Mouse (Mus musculus) forebrain, embryonic 12.5 days (tissue): ENCODE data around the gene Brpf3. TPM values are rescaled to one million over a fixed set of nuclear protein-coding genes. Genes with fewer than 3 reads are reported as not detected.
A peak's percentile ranks its signal among the peaks of the same experiment; 100 is the strongest.

ENCODE experiments used
- ATAC-seq: fragments of 200-750 bp; cut with Nextera tagmentation; 2 replicates; pipeline ENCODE4 v1.8.0; 2017; ENCODE audit warnings: moderate TSS enrichment; ENCODE audit not compliant: low FRiP score
- H3K27ac ChIP-seq: fragments of 300-500 bp; sonication (generic); 2 replicates; pipeline ENCODE4 v1.5.1; 2016; ENCODE audit warnings: mild to moderate bottlenecking
- H3K27me3 ChIP-seq: fragments of 300-500 bp; sonication (generic); 2 replicates; pipeline ENCODE4 v1.6.1; 2016; ENCODE audit warnings: mild to moderate bottlenecking
- H3K36me3 ChIP-seq: fragments of 300-500 bp; sonication (generic); replicated peaks from 2 replicates; pipeline ENCODE4 v1.6.1; 2016; ENCODE audit warnings: mild to moderate bottlenecking
- H3K4me1 ChIP-seq: fragments of 300-500 bp; sonication (generic); 2 replicates; pipeline ENCODE4 v1.6.1; 2016
- H3K4me2 ChIP-seq: fragments of 300-500 bp; sonication (generic); 2 replicates; pipeline ENCODE4 v1.6.1; 2016; ENCODE audit warnings: mild to moderate bottlenecking, moderate library complexity
- H3K4me3 ChIP-seq: fragments of 300-500 bp; sonication (generic); replicated peaks from 2 replicates; pipeline ENCODE4 v1.5.1; 2016; ENCODE audit warnings: mild to moderate bottlenecking
- H3K9ac ChIP-seq: fragments of 300-500 bp; sonication (generic); 2 replicates; pipeline ENCODE4 v1.6.1; 2016; ENCODE audit warnings: mild to moderate bottlenecking
- H3K9me3 ChIP-seq: fragments of 300-500 bp; sonication (generic); 2 replicates; pipeline ENCODE4 v1.6.1; 2016
- WGBS: fragments of 180-500 bp; shearing (Covaris S2); methylation state at CpG from one replicate; pipeline ENCODE4 v1.1.7; 2016; 5-methylcytosine and 5-hydroxymethylcytosine counted together
- polyA plus RNA-seq: library from polyadenylated mRNA; unstranded; fragments of >200 nt; fragmentation: Nextera tagmentation; extraction: Ambion mirVana; gene quantifications from 2 replicates; pipeline ENCODE4 v1.2.1, GENCODE M21; 2016

The Brpf3 gene
- polyA plus RNA-seq, 1 experiment from 2014 or later, result 16.2 TPM

DNA sequence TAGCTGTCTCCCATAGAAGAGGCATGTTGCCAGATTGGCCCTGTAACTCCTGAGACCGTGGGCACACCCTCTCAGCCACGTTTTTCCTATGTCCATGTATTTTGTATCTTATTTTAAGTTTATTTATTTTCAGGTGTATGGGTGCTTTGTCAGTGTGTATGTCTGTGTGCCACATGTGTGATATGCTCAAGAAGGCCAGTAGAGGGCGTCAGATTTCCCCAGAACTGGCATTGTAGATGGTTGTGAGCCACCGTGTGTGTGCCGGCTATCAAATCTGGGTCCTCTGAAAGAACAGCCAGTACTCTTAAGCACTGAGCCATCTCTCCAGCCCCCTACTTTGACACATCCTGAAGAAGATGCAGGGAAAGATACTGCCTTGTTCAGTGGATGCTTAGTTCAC, 69.5 kb downstream of the Brpf3 start:
- 69% methylated on average over 5 of the region's 5 CpGs for WGBS
- Histone ChIP-seq H3K4me3 (no peak overlapping the region), H3K4me1 (peaks cover 13% of the 10 kb centered on the region), H3K9ac (no peak overlapping the region), H3K27me3 (no peaks in the 10 kb centered on the region; the same call in 1 of the 2 replicates), H3K4me2 (no peak overlapping the region), H3K27ac (peak overlapping the region; percentile 78; the same call in 1 of the 2 replicates), H3K36me3 (no peaks in the 10 kb centered on the region), H3K9me3 (no peaks in the 10 kb centered on the region)
- ATAC-seq, result no peak

DNA sequence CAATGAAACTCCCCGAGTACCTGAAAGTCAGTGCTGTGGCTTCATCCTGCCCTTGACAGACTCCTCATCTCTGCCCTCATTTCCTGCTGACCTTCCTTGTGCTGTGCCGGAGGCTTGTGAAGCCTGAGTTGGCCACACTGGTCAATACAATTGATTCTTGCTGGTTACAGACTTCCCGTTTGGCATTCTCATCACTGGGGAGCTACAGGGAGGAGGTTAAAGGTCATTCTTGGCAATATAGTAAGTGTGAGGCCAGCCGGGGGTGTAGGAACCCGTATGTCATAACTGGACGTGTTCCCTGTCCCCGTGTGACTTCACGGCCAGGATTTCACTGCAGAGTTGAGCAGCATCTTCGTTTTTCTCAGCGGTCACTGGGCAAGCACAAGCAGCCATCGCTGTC, 70.9 kb downstream of the Brpf3 start:
- Histone ChIP-seq H3K27ac (no peak overlapping the region), H3K9me3 (no peaks in the 10 kb centered on the region), H3K4me3 (no peak overlapping the region), H3K4me1 (peaks cover 14% of the 10 kb centered on the region), H3K27me3 (peaks cover 6% of the 10 kb centered on the region), H3K4me2 (no peak overlapping the region), H3K9ac (no peak overlapping the region), H3K36me3 (no peaks in the 10 kb centered on the region)
- 84% methylated on average over 11 of the region's 11 CpGs for WGBS
- no peak for ATAC-seq

DNA sequence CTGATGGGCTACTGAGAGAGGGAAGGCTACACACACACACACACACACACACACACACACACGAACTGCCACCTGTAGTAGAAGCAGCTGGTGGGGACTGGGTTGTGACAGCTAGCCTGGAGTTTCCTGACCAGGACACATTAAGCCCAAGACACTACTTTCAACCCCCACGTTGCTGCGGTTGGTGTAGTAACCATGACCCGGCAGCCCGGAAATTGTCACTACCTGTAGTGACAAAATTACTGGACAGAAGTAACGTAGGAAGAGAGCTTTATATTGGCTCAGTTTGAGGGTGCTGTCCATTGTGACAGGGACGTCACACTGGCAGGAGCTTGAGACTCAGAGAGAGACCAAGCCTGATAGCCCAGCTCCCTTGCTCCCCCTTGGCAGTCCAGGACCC, 71.4 kb downstream of the Brpf3 start:
- ATAC-seq, result no peak
- 86% methylated on average over 7 of the region's 7 CpGs for WGBS
- no peaks in the 10 kb centered on the region for H3K9me3 ChIP-seq
- H3K9ac ChIP-seq, result no peak overlapping the region
- no peak overlapping the region for H3K4me2 ChIP-seq
- no peak overlapping the region for H3K27ac ChIP-seq
- H3K27me3 ChIP-seq, result peaks cover 6% of the 10 kb centered on the region
- H3K36me3 ChIP-seq, result no peaks in the 10 kb centered on the region
- H3K4me1 ChIP-seq, result peaks cover 16% of the 10 kb centered on the region
- H3K4me3 ChIP-seq, result no peak overlapping the region

DNA sequence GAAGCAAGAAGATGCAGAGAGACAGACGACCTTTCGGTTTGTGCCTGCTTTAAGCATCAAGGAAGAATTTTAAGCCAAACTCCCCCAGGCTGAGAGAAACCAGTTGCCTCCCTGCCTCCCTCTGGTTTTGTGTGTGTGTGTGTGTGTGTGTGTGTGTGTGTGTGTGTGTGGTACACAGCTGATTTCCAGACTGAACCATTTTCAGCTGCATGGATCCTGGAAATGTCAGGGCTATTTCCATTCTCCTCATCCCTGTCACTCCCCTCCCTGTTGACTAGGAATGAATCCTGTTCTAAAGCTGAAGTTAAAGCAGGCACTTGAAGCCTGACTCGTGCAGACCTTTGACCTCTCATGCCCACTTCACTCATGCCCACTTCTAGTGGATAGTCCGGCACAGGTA, 73.3 kb downstream of the Brpf3 start:
- H3K4me1 ChIP-seq, result peaks cover 15% of the 10 kb centered on the region

DNA sequence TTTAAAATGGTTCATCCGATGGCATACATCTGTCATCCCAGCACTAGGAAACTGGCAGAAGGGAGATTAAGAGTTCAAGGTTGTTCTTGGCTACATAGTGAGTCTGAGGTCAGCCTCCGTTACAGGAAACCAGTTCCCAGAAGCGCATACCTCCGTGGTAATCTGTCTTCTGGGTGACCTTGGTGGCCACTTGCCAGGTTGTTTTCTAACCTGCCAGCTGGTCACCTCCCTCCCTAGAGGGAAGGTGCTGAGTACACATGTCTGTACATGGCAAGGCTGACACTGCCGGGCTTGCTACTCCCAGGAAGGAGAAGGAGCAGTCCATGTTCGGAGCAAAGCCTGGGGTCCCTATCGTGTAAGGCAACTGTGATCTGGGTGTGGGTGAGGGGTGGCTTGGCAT, 73.9 kb downstream of the Brpf3 start:
- ATAC-seq, result no peak
- Histone ChIP-seq H3K9ac (no peak overlapping the region), H3K4me2 (no peak overlapping the region), H3K9me3 (no peaks in the 10 kb centered on the region), H3K27me3 (peaks cover 12% of the 10 kb centered on the region), H3K4me3 (no peak overlapping the region), H3K27ac (no peak overlapping the region), H3K4me1 (peaks cover 9% of the 10 kb centered on the region), H3K36me3 (no peaks in the 10 kb centered on the region)
- WGBS, result 88% methylated on average over 7 of the region's 7 CpGs

More for the DNA sequence above, 73.3 kb downstream of the Brpf3 start:
- H3K27ac ChIP-seq, result no peak overlapping the region
- no peak overlapping the region for H3K4me2 ChIP-seq
- peaks cover 12% of the 10 kb centered on the region for H3K27me3 ChIP-seq
- WGBS, result 81% methylated on average over 4 of the region's 4 CpGs
- no peaks in the 10 kb centered on the region for H3K36me3 ChIP-seq
- no peak overlapping the region for H3K4me3 ChIP-seq
- no peak overlapping the region for H3K9ac ChIP-seq
- no peak for ATAC-seq
- H3K9me3 ChIP-seq, result no peaks in the 10 kb centered on the region

DNA sequence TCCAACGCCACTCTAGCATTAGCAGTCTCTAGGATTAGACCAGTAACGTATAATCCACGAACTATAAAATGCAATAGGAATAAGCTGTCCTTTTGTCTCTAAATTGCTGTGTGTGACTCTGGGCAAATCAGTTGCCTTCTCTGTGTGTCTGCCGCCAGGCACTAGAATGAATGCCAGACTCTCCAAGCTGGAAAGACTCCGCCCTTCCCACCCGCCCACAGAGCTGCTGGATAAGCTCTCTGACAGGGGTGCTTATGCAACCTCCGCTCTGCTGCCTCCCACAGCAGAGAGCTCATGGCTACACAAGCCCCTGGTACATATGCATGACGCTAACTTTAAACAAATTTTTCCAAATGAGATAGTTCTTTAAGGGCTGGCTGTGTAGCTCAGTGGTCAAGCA, 74.4 kb downstream of the Brpf3 start:
- no peaks in the 10 kb centered on the region for H3K36me3 ChIP-seq
- 50% methylated on average over 8 of the region's 8 CpGs for WGBS
- no peak overlapping the region for H3K27ac ChIP-seq
- peaks cover 8% of the 10 kb centered on the region for H3K4me1 ChIP-seq
- no peak overlapping the region for H3K9ac ChIP-seq
- H3K4me2 ChIP-seq, result no peak overlapping the region
- H3K27me3 ChIP-seq, result peaks cover 16% of the 10 kb centered on the region
- H3K9me3 ChIP-seq, result no peaks in the 10 kb centered on the region
- no peak overlapping the region for H3K4me3 ChIP-seq
- ATAC-seq, result no peak

DNA sequence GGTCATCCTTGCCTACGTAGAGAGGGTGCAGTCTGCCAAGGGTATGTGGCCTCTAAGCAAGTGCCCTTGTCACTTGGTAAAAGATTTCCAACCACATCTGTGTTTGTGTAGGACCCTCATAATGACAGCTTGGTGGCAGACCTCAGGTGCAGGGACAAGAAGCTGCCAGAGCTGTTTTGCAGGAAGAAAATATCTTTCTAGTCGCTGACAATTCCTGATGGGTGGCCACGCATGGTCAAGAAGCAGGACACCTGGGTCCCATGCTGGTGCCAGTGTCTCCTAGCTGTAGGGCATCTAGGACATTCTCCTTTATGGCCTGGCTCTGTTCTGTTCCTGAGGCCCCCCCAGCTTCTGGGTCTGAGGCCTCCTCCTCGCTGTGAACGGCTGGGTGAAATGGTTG, 75.4 kb downstream of the Brpf3 start:
- no peaks in the 10 kb centered on the region for H3K36me3 ChIP-seq
- H3K9ac ChIP-seq, result peak overlapping the region; percentile 17; the same call in 1 of the 2 replicates
- H3K27ac ChIP-seq, result no peak overlapping the region
- H3K27me3 ChIP-seq, result peaks cover 26% of the 10 kb centered on the region
- H3K9me3 ChIP-seq, result no peaks in the 10 kb centered on the region
- H3K4me3 ChIP-seq, result no peak overlapping the region
- H3K4me2 ChIP-seq, result peak overlapping the region; percentile 35; the same call in 1 of the 2 replicates
- no peak for ATAC-seq
- H3K4me1 ChIP-seq, result peaks cover 8% of the 10 kb centered on the region
- WGBS, result 72% methylated on average over 5 of the region's 5 CpGs

DNA sequence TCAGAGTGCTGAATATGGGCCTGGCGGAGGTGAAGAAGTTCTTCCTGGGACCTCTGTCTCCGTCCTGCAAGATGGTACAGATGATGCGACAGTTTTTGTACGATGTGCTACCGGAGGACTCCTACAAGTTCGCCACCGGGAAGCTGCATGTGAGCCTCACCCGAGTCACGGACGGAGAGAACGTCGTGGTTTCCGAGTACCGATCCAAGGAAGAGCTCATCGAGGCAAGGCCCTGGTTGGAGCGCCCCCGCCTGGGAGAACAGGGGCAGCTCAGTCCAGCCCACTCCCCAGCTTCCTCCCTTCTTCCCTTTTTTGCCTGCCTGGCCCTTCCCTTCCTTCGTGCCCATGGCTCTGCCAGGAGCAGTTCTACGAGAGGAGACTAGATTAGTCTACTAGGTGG, 75.9 kb downstream of the Brpf3 start:
- WGBS, result 16% methylated on average over 19 of the region's 19 CpGs
- Histone ChIP-seq H3K4me2 (peak overlapping the region; percentile 35), H3K4me3 (no peak overlapping the region), H3K36me3 (no peaks in the 10 kb centered on the region), H3K4me1 (peaks cover 8% of the 10 kb centered on the region), H3K27me3 (peaks cover 29% of the 10 kb centered on the region), H3K27ac (no peak overlapping the region), H3K9ac (peak overlapping the region; percentile 17; the same call in 1 of the 2 replicates), H3K9me3 (no peaks in the 10 kb centered on the region)
- ATAC-seq, result no peak

DNA sequence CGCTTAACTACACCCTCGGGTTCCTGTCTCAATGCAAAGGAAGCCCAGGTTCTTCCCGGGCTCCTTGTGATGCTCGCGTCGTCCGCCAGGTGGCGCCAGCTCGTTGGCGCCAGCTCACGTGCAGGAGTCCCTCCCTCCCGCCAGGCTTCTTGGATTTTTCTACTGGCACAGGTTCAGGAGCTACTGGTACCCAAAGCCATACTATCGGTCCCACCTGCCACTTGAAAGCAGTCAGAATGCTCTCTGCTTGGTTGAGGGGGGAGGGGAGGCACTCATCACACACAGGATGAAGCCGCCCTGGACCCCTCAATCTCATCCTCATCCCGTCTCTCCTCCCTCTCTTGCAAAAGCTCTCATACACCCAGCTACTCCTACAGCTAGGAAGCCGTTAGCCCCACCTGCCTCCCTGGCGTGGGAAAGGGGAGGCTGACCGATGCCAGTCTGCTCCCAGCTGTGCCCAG, 79.1 kb downstream of the Brpf3 start:
- Histone ChIP-seq H3K9me3 (no peaks in the 10 kb centered on the region), H3K27ac (no peak overlapping the region), H3K9ac (no peak overlapping the region), H3K27me3 (peaks cover 32% of the 10 kb centered on the region), H3K36me3 (no peaks in the 10 kb centered on the region), H3K4me1 (peaks cover 8% of the 10 kb centered on the region), H3K4me3 (0 out of 2 replicates have a peak overlapping the region, but pooled peaks have one; percentile 0), H3K4me2 (peak overlapping the region; percentile 36)
- ATAC-seq, result no peak
- 6% methylated on average over 18 of the region's 18 CpGs for WGBS

DNA sequence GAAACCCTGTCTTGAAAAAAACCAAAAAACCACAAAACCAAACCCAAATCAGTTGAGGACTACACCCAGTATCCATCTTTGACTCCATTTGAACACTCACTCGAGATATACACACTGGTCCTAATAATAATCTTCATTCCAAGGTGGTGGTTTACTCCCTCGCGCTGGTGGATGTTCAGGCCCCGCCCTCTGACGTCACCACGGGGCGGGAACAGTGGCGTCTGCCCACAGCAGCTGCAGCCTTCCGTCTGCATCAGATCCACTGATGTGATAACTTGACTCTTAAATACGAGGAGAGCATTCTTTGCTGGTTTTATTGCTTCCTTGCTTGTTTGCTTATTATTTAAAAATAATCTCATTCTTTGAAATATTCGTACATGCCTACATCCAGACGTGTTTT, 81.4 kb downstream of the Brpf3 start:
- no peaks in the 10 kb centered on the region for H3K9me3 ChIP-seq
- peaks cover 26% of the 10 kb centered on the region for H3K27me3 ChIP-seq
- H3K27ac ChIP-seq, result no peak overlapping the region
- 0 out of 2 replicates have a peak overlapping the region, but pooled peaks have one; percentile 11 for H3K4me3 ChIP-seq
- no peak overlapping the region for H3K9ac ChIP-seq
- H3K4me1 ChIP-seq, result peaks cover 5% of the 10 kb centered on the region
- ATAC-seq, result peak; percentile 76
- 6% methylated on average over 12 of the region's 12 CpGs for WGBS
- H3K36me3 ChIP-seq, result no peaks in the 10 kb centered on the region
- peak overlapping the region; percentile 35 for H3K4me2 ChIP-seq

DNA sequence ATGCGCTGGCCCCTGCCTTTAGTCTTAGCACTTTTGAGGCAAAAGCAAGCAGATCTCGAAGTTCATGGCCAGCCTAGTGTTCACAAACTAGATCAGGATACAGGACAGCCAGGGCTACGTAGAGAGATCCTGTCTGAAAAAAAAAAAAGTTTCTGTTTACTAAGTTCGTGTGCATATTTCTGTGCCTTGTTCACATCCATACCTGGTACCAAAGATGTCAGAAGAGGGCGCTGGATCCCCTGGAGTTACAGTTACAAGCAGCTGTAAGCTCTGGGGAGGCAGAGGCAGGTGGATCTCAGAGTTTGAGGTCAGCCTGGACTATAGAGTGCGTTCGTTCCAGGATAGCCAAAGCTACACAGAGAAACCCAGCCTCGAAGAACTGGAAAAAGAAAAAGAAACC, 81.9 kb downstream of the Brpf3 start:
- Histone ChIP-seq H3K9ac (no peak overlapping the region), H3K27ac (no peak overlapping the region), H3K36me3 (no peaks in the 10 kb centered on the region), H3K4me3 (no peak overlapping the region), H3K4me1 (peaks cover 5% of the 10 kb centered on the region), H3K9me3 (no peaks in the 10 kb centered on the region), H3K4me2 (peak overlapping the region; percentile 35), H3K27me3 (peaks cover 26% of the 10 kb centered on the region)
- 61% methylated on average over 8 of the region's 8 CpGs for WGBS
- no peak for ATAC-seq

DNA sequence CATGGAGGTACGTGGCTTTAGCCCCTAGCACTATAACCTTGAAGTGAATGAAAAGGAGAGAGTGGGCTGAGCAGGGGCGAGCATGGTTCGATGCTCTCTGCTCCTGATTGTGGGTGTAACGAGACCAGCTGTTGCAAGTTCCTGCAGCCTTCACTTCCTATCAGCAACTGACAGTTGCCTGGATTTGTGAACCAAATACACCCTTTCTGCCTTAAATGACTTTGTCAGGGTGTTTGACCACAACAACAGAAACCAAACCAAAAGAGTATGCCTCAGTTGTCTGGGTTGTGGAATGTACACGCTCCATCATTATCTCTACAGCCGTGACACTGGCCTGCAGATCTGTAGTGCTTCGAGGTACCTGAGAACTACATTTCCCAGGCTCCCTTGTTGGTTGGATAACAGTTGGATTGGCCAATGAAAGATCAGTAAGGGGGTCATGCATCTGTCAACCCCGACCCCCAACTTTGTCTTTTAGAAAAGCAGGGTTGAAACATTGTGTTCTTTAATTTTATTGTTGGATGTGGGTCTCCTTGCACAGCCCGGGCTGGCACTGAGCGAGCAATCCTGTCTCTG, 83.1 kb downstream of the Brpf3 start:
- Histone ChIP-seq H3K27ac (no peak overlapping the region), H3K4me2 (no peak overlapping the region), H3K4me3 (no peak overlapping the region), H3K9me3 (peaks cover 4% of the 10 kb centered on the region; the same call in 1 of the 2 replicates), H3K4me1 (peaks cover 5% of the 10 kb centered on the region), H3K27me3 (peaks cover 20% of the 10 kb centered on the region), H3K9ac (no peak overlapping the region), H3K36me3 (no peaks in the 10 kb centered on the region)
- no peak for ATAC-seq
- WGBS, result 72% methylated on average over 10 of the region's 10 CpGs

DNA sequence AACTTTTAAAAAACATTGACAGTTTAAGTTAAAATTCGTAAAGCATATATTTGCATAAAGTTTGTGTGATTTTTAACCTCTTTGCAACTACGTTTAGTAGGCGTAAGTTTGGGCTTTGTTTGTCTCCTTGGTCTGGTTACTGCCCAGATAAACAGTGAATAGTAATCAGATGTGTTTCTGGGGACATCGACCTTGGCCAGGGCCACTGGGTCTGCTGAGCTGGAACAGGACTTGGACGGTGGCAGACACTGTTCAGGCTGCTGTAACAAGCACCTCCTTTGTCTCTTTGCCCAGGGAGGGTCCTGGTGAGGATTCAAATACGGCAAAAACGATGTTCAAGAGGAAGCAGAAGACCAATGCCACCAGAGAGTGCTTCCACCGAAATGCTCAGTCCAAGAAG, 84.3 kb downstream of the Brpf3 start:
- H3K4me3 ChIP-seq, result no peak overlapping the region
- no peaks in the 10 kb centered on the region for H3K36me3 ChIP-seq
- peaks cover 17% of the 10 kb centered on the region for H3K27me3 ChIP-seq
- H3K4me1 ChIP-seq, result peaks cover under 1% of the 10 kb centered on the region; the same call in 1 of the 2 replicates
- no peak overlapping the region for H3K27ac ChIP-seq
- ATAC-seq, result no peak
- H3K4me2 ChIP-seq, result no peak overlapping the region
- peaks cover 4% of the 10 kb centered on the region; the same call in 1 of the 2 replicates for H3K9me3 ChIP-seq
- 86% methylated on average over 8 of the region's 8 CpGs for WGBS
- H3K9ac ChIP-seq, result no peak overlapping the region
